Mouse (Mus musculus) liver, postnatal 0 days (tissue): ENCODE measurements around the gene Mdga1. TPM values are rescaled to one million over a fixed set of nuclear protein-coding genes. Genes with fewer than 3 reads are reported as not detected.
"Not testable (repeated sequence)": the region's sequence is repeated elsewhere in the genome, so short reads cannot be mapped to it uniquely, and the experiment has no call there.

Experiments used
- ATAC-seq: fragments of 200-750 bp; cut with Nextera tagmentation; 2 replicates; pipeline ENCODE4 v1.8.0; 2017; ENCODE audit warnings: mild to moderate bottlenecking, moderate library complexity
- DNase-seq: peaks from one replicate; pipeline ENCODE4 v3.0.0-alpha.2; 2016
- H3K27ac ChIP-seq: fragments of 300-500 bp; sonication (generic); 2 replicates; pipeline ENCODE4 v1.5.1; 2014; ENCODE audit warnings: antibody characterized with exemption, moderate library complexity, mild to moderate bottlenecking, low read depth
- H3K27me3 ChIP-seq: fragments of 300-500 bp; sonication (generic); 2 replicates; pipeline ENCODE4 v1.6.1; 2014; ENCODE audit warnings: low read length, control low read depth, mixed read lengths; ENCODE audit not compliant: insufficient read depth
- H3K36me3 ChIP-seq: fragments of 300-500 bp; sonication (generic); replicated peaks from 2 replicates; pipeline ENCODE4 v1.6.1; 2014; ENCODE audit warnings: mild to moderate bottlenecking, control low read depth, low read length, moderate library complexity, mixed read lengths; ENCODE audit not compliant: insufficient read depth
- H3K4me1 ChIP-seq: fragments of 300-500 bp; sonication (generic); 2 replicates; pipeline ENCODE4 v1.6.1; 2014; ENCODE audit warnings: antibody characterized with exemption, mild to moderate bottlenecking, control low read depth; ENCODE audit not compliant: insufficient read depth
- H3K4me2 ChIP-seq: fragments of 300-500 bp; sonication (generic); 2 replicates; pipeline ENCODE4 v1.6.1; 2014; ENCODE audit warnings: low read depth, mild to moderate bottlenecking, low read length, moderate library complexity, mixed read lengths
- H3K4me3 ChIP-seq: fragments of 300-500 bp; sonication (generic); 2 replicates; pipeline ENCODE4 v1.5.1; 2014; ENCODE audit warnings: low read depth, low read length
- H3K9ac ChIP-seq: fragments of 300-500 bp; sonication (generic); replicated peaks from 2 replicates; pipeline ENCODE4 v1.6.1; 2014; ENCODE audit warnings: mild to moderate bottlenecking, moderate library complexity
- H3K9me3 ChIP-seq: fragments of 300-500 bp; sonication (generic); 2 replicates; pipeline ENCODE4 v1.6.1; 2016; ENCODE audit warnings: mild to moderate bottlenecking, control low read depth, low read length, mixed read lengths
- CTCF ChIP-seq: sonication (generic); IDR thresholded peaks from 2 replicates; pipeline ENCODE4 v1.5.1; 2016; ENCODE audit warnings: antibody characterized with exemption, low read depth
- EP300 ChIP-seq: IDR thresholded peaks from 2 replicates; pipeline ENCODE4 v1.6.1; 2016; ENCODE audit warnings: antibody characterized with exemption, low read depth, mild to moderate bottlenecking
- WGBS: fragments of 180-500 bp; shearing (Covaris S2); extraction: QIAGEN DNeasy Blood & Tissue Kit; methylation state at CpG from one replicate; pipeline ENCODE4 v1.1.7; 2014; ENCODE audit not compliant: insufficient replicate concordance; 5-methylcytosine and 5-hydroxymethylcytosine counted together
- polyA plus RNA-seq: library from polyadenylated mRNA; unstranded; fragments of >200 nt; fragmentation: Nextera tagmentation; extraction: Ambion mirVana; gene quantifications from 2 replicates; pipeline ENCODE4 v1.2.1, GENCODE M21; 2015

The Mdga1 gene
- polyA plus RNA-seq, 1 experiment from 2014 or later: 2.0 TPM

- Histone ChIP-seq H3K36me3 (no peaks in the 10 kb centered on the region), H3K4me3 (no peak overlapping the region), H3K27ac (no peak overlapping the region), H3K9me3 (no peaks in the 10 kb centered on the region), H3K4me2 (no peak overlapping the region), H3K27me3 (peaks cover 14% of the 10 kb centered on the region; the same call in 1 of the 2 replicates), H3K9ac (no peak overlapping the region), H3K4me1 (no peaks in the 10 kb centered on the region)
- ATAC-seq (no peak), DNase-seq (no peak)
- TF ChIP-seq EP300 (no peak), CTCF (no peak)
- 22% methylated on average over 23 of the region's 23 CpGs for WGBS
Observed at GRCm38 (mm10) chr17:29795050-29795770, 174.7 kb downstream of the Mdga1 start.

GRCm38 (mm10) chr17:29791531-29792050 is 178.3 kb downstream of the Mdga1 start:
- H3K9ac ChIP-seq: no peak overlapping the region
- no peak overlapping the region for H3K27ac ChIP-seq
- no peaks in the 10 kb centered on the region for H3K4me1 ChIP-seq
- H3K4me3 ChIP-seq: no peak overlapping the region
- H3K9me3 ChIP-seq: no peaks in the 10 kb centered on the region
- ATAC-seq: no peak
- no peak overlapping the region for H3K4me2 ChIP-seq
- DNase-seq: no peak
- H3K36me3 ChIP-seq: no peaks in the 10 kb centered on the region
- 79% methylated on average over 9 of the region's 9 CpGs for whole genome bisulfite sequencing
- no peak for TF ChIP-seq CTCF
- no peak for TF ChIP-seq EP300
- peaks cover 14% of the 10 kb centered on the region; the same call in 1 of the 2 replicates for H3K27me3 ChIP-seq

DNA sequence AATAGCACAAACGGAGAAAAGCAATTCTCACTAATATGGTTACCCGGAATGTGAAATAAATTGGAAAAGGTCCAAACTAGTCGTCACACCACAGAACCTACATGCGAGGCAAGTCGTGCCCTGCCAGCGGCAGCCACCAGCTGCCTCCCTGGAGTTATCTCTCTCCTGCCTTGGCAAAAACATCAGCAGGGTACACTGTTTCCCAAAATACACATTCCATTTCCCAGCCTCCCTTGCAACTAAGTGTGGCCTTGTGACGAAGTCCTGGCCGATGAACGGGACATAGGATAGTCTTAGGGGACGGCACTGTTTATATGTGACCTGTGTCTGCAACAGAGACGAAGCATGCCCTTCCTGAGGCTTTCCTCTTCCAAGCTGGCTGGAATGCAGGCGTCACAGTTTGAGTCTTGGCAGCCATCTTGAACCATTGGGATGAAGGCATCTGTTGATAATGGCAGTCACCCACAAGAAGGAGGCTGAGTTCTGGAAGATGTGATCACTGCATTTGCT is 179.6 kb downstream of the Mdga1 start:
- Histone ChIP-seq H3K9me3 (no peaks in the 10 kb centered on the region), H3K9ac (no peak overlapping the region), H3K4me1 (no peaks in the 10 kb centered on the region), H3K4me3 (no peak overlapping the region), H3K27me3 (peaks cover 8% of the 10 kb centered on the region; the same call in 1 of the 2 replicates), H3K36me3 (no peaks in the 10 kb centered on the region), H3K4me2 (no peak overlapping the region), H3K27ac (no peak overlapping the region)
- DNase-seq (no peak), ATAC-seq (no peak)
- no peak for TF ChIP-seq CTCF
- 82% methylated on average over 12 of the region's 12 CpGs for WGBS

GRCm38 (mm10) chr17:29789715-29790114 is 180.2 kb downstream of the Mdga1 start:
- Histone ChIP-seq H3K4me3 (no peak overlapping the region), H3K27me3 (peaks cover 4% of the 10 kb centered on the region; the same call in 1 of the 2 replicates), H3K9ac (no peak overlapping the region), H3K36me3 (no peaks in the 10 kb centered on the region), H3K4me2 (no peak overlapping the region), H3K9me3 (no peaks in the 10 kb centered on the region), H3K27ac (no peak overlapping the region), H3K4me1 (no peaks in the 10 kb centered on the region)
- 66% methylated on average over 9 of the region's 9 CpGs for WGBS
- ATAC-seq (no peak), DNase-seq (peak; percentile 35)
- peak; percentile 65 for TF ChIP-seq CTCF
- no peak for TF ChIP-seq EP300

- no peak overlapping the region for H3K27ac ChIP-seq
- no peak for TF ChIP-seq EP300
- TF ChIP-seq CTCF: no peak
- no peaks in the 10 kb centered on the region for H3K36me3 ChIP-seq
- ATAC-seq (no peak), DNase-seq (no peak)
- 76% methylated on average over 10 of the region's 10 CpGs for WGBS
- H3K4me2 ChIP-seq: no peak overlapping the region
- no peaks in the 10 kb centered on the region for H3K4me1 ChIP-seq
- H3K4me3 ChIP-seq: no peak overlapping the region
- H3K9me3 ChIP-seq: no peaks in the 10 kb centered on the region
- no peak overlapping the region for H3K9ac ChIP-seq
- H3K27me3 ChIP-seq: no peaks in the 10 kb centered on the region
Observed at GRCm38 (mm10) chr17:29788573-29788972, 181.3 kb downstream of the Mdga1 start.

GRCm38 (mm10) chr17:29784820-29785219 is 185.1 kb downstream of the Mdga1 start:
- 73% methylated on average over 9 of the region's 9 CpGs for WGBS
- no peak for ATAC-seq

DNA sequence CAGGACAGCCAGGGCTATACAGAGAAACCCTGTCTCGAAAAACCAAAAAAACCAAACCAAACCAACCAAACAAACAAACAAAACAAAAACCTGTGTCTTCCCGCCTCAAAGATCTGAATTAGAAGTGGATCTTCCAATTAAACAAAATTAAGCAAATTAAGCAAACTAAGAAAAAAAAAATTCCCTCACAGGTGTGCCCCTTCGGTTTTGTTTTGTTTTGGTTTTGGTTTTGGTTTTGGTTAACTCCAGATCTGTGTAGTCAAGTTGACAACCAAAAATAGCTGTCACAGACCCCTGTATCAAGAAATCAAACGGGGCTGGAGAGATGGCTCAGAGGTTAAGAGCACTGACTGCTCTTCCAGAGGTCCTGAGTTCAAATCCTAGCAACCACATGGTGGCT is 188.4 kb downstream of the Mdga1 start:
- not testable (repeated sequence) for H3K4me3 ChIP-seq, H3K9me3 ChIP-seq, H3K4me1 ChIP-seq, H3K4me2 ChIP-seq, H3K27me3 ChIP-seq, H3K9ac ChIP-seq, DNase-seq, H3K36me3 ChIP-seq, ATAC-seq, H3K27ac ChIP-seq
- WGBS: 73% methylated on average over 4 of the region's 4 CpGs

More at GRCm38 (mm10) chr17:29784820-29785219, 185.1 kb downstream of the Mdga1 start:
- no peaks in the 10 kb centered on the region for H3K9me3 ChIP-seq
- H3K4me3 ChIP-seq: no peak overlapping the region
- H3K36me3 ChIP-seq: no peaks in the 10 kb centered on the region
- no peak for DNase-seq
- no peak overlapping the region for H3K27ac ChIP-seq
- H3K27me3 ChIP-seq: no peaks in the 10 kb centered on the region
- no peak overlapping the region for H3K9ac ChIP-seq
- H3K4me2 ChIP-seq: no peak overlapping the region
- no peak for TF ChIP-seq EP300
- TF ChIP-seq CTCF: peak; percentile 48
- H3K4me1 ChIP-seq: no peaks in the 10 kb centered on the region
